Mouse (Mus musculus) lung, postnatal 0 days (tissue): ENCODE measurements at regions not wholly inside any gene's neighbourhood (a gene's known extent, or its start where the extent isn't known, plus 50 kb on each side); places are given as distances from the start of the nearest gene placed in this dataset.

Source experiments
- CTCF ChIP-seq: IDR thresholded peaks from 2 replicates; pipeline ENCODE4 v1.5.1; 2016; ENCODE audit warnings: antibody characterized with exemption, mild to moderate bottlenecking
- EP300 ChIP-seq: IDR thresholded peaks from 2 replicates; pipeline ENCODE4 v1.6.1; 2016; ENCODE audit warnings: antibody characterized with exemption, mild to moderate bottlenecking, control low read depth

DNA sequence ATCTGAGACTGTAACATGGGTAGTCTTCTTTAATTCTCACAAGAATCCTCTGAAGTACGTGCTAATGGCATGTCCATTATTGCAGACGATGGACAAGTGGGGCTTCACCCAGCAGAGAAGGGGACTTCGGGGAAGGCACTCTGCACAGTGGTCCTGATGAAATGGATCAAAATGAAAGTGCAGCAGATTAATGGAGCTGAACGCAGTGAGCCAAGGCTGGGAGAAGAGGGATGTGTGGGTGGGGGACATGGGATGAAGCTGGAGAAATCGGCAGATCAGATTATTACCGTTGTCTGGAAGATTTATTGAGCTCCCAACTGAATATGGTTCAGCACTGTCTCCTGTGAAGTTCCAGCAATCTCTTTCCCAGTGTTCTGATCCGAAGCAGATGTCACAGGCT, 143.9 kb downstream of the Slc30a10 start:
- TF ChIP-seq CTCF (no peak), EP300 (no peak)
